Mouse (Mus musculus) MEL (cell line): ENCODE measurements around the gene Nlrp4e. TPM values are rescaled to one million over a fixed set of nuclear protein-coding genes. Genes with fewer than 3 reads are reported as not detected.

Experiments
- polyA plus RNA-seq, 2 experiments: library from polyadenylated mRNA; stranded (reverse) in 1 of 2; unstranded in 1 of 2; fragments of >175 nt in 1 of 2; fragments of >200 nt in 1 of 2; gene quantifications; 2 replicates each; pipeline versions ENCODE4 v1.2.1 to v1.2.4; 2012; ENCODE audit warnings: low replicate concordance in 2 of 2, low read depth in 1 of 2; ENCODE audit not compliant: insufficient read length in 2 of 2, insufficient read depth in 1 of 2, missing spikeins in 1 of 2
- total RNA-seq: library from RNA; depleted of rRNA; stranded (reverse); fragments of 300-350 nt; gene quantifications from 2 replicates; pipeline ENCODE4 v1.2.3, GENCODE M21; 2012; rRNA removed

The Nlrp4e gene
- total and polyA plus RNA-seq, 3 experiments: not detected

Other genes starting within 250 kb of the Nlrp4e start
- not detected in 2 replicates for gene Vmn1r163, start 245.7 kb upstream of the Nlrp4e start, total RNA-seq
- gene Vmn1r163, start 245.7 kb upstream of the Nlrp4e start, polyA plus RNA-seq: not detected
- not detected in 2 replicates for gene Gm8720, start 233.7 kb upstream of the Nlrp4e start, total RNA-seq
- gene Gm8720, start 233.7 kb upstream of the Nlrp4e start, polyA plus RNA-seq: not detected
- not detected in 2 replicates for gene Gm10662, start 156.7 kb upstream of the Nlrp4e start, total RNA-seq
- not detected for gene Gm10662, start 156.7 kb upstream of the Nlrp4e start, polyA plus RNA-seq
- gene Vmn1r165, start 83.9 kb upstream of the Nlrp4e start, total RNA-seq: not detected in 2 replicates
- gene Vmn1r165, start 83.9 kb upstream of the Nlrp4e start, polyA plus RNA-seq: not detected
- not detected in 2 replicates for gene Vmn1r166, start 49.5 kb upstream of the Nlrp4e start, total RNA-seq
- not detected for gene Vmn1r166, start 49.5 kb upstream of the Nlrp4e start, polyA plus RNA-seq
- not detected in 2 replicates for gene Gm6902, start 22.3 kb upstream of the Nlrp4e start, total RNA-seq
- gene Gm6902, start 22.3 kb upstream of the Nlrp4e start, polyA plus RNA-seq: not detected
- gene Nlrp5, start 84.7 kb downstream of the Nlrp4e start, total RNA-seq: not detected in 2 replicates
- gene Nlrp5, start 84.7 kb downstream of the Nlrp4e start, polyA plus RNA-seq: not detected
- gene Vmn1r167, start 206.0 kb downstream of the Nlrp4e start, total RNA-seq: not detected in 2 replicates
- not detected for gene Vmn1r167, start 206.0 kb downstream of the Nlrp4e start, polyA plus RNA-seq
- not detected in 2 replicates for gene Vmn1r168, start 238.5 kb downstream of the Nlrp4e start, total RNA-seq
- not detected for gene Vmn1r168, start 238.5 kb downstream of the Nlrp4e start, polyA plus RNA-seq